Mouse (Mus musculus) layer of hippocampus, postnatal 25 days (tissue): ENCODE data around the gene Fbxl7. TPM values are rescaled to one million over a fixed set of nuclear protein-coding genes. Genes with fewer than 3 reads are reported as not detected.
A peak's percentile ranks its signal among the peaks of the same experiment; 100 is the strongest.

ENCODE experiments used
- DNase-seq, 2 experiments: peaks; one replicate each; pipeline ENCODE4 v3.0.0; 2022; ENCODE audit warnings: mixed read lengths in 2 of 2, low spot score in 1 of 2; ENCODE audit errors: extremely low spot score in 1 of 2
- total RNA-seq, 2 experiments: library from RNA; stranded (reverse); gene quantifications; 2 replicates each; pipeline ENCODE4 v1.2.3; 2021

The Fbxl7 gene
- total RNA-seq, 2 experiments from 2014 or later, result 6.0 to 9.1 TPM

DNA sequence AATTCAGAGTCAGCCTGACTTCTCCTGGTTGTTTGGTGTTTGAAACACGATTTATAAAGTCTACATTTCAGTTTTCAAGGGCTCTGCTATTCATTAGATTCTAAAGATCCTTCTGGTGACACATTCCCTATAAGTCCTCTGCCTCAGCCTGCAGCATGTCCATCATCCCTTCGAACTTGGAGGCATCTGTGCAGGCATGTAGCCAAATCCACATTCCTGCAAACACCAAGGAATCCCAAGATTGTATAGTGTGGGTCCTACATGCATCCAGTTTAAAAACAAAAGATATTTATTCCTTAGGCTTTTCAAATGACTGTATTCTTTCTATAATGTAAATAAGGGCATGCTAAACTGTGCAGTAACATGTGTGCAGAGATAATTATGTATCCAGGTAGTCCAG lies 190.4 kb downstream of the Fbxl7 start:
- no peak for DNase-seq

DNA sequence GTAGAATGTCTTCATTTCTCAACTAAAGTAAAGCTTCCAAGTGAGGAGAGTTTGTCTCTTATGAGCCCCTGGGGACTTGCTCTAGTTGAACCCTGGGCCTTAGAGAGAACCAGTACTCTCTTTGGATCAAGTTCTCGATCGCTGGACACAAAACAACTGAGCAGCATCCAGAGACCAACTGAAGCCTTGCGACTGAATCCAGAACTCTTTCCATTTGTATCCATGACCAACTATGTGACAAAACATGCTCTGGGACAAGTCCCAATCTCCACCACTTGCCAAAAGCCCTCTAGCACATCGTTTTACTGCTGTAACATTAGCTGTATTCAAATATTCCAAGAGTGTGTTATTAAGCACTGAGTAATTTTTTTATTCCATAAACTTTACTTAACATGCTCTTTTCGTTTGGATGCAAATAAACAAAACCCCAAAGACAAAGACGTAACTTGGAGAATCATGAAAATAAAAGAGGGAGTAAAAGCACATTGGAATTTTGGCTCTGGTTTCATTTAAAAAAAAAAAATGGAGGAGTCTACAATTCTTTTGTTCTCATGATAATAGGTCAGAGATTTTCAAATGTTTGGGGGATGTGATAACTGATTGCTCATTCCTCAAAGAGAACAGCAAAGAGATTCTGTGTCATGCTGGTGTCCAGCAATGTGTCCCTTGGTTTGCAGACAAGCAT lies 192.1 kb downstream of the Fbxl7 start:
- DNase-seq, result no peak

DNA sequence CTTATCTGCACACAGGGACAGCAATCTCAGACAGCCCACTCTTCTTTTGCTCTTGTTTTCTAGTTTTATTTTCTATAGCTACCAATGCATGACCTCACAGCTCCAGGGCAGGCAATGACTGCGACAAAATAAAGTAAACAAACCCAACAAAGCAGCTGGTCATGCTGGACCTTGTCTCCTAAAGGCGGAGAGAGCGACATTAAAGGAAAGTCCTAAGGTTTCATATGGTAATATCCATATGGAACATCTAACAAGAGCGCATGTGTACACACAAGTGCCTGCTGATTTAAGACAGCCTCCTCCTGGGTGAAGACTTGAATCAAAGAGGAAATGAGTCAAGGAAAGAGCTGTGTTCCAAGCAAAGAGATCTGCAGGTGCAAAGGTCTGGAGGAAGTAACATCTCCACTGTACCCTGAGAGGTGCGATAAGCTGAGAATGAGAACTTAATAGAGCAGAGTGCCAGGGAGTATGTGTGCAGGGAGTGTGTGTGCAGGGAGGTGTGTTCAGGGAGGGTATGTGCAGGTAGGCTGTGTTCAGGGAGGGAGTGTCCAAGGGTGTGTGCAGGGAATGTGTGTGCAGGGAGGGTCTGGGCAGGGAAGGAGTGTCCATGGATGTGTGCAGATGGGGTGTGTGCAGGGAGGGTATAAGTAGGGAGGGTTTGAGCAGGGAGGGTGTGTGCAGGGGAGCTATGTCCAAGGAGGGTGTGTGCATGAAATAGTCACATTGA lies 193.3 kb downstream of the Fbxl7 start:
- no peak for DNase-seq

DNA sequence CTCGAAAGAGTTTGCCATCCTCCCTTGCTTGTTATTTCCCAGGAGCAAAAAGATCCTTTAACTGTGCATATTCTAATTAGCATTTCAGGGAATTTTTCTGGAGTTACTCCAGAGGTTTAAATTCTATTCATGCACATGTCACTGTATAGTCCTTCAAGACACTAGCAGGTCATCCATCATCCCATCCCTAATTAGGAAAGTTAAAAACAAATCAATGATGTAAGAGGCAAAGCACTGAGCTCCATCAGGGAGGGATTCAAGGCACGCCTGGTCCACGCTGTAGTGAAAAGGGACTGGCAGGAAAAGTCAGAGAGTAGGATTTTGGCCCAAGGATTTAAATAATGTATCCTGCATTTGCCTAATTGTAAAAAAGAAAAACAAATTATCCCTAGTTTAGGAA lies 202.3 kb downstream of the Fbxl7 start:
- DNase-seq, result no peak

DNA sequence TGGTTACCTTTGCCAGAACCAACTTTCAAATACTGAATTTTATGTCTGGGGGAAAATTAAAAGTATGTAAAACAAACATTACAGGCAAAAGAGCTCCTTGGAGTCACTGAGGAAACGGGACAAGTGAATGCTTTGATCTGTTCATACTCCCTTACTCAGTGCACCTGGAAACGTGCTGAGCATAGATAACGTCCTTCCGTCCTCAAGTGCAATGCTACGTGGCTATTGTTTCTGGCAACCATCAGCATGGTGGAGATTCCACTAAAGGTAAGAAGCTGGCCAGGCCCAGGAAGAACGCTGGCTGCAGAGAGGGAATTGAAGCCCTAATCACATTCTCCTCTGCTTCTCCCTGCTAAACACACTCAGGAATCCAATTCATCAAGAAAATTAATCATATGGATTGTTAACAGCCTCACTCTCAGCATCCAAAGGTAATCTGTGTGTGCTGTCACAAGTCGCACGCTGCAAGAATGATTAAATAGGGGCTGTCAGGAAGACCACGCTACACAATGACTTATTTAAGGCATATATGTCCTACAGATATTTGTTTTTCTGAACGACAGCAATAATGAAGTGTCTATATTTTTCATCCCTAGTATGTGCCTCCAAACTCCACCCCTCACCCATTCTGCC lies 206.8 kb downstream of the Fbxl7 start:
- DNase-seq, result no peak

DNA sequence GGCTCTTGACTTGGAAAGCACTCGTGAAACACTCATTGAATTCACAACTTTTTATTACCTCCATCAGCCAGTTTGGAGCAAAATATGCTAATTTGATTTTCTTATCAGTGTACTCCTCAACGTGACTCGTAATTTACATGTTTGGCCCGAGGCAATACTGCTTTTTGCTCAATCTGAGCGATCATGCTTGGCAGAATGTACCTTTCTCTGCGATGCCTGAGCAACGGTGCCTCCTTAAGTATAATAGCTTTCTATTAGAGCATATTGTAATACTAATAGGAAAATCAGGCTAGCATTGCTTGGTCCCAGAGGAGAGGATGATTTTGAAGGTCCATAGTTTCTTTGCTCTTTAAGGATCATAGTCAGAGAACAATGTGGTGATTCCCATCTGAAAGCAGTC lies 207.7 kb downstream of the Fbxl7 start:
- no peak for DNase-seq

DNA sequence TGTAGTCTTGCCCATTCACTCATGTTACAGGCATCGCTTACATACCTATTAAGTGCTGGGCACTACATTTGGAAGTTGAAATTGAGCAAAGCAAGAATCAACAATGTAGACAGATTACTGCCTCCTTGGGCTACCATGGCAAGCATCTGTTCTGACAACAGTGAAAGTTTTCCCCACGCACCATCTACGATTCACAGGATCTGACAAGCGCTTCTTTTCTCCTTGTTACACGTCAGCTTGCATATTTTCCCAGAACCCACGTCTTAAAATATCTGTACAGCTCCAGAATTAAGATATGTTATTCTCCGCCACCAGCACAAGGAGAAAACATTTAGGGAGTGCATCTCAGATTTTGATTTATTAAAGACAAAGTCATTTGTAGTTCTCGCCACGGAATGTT lies 213.1 kb downstream of the Fbxl7 start:
- no peak for DNase-seq

DNA sequence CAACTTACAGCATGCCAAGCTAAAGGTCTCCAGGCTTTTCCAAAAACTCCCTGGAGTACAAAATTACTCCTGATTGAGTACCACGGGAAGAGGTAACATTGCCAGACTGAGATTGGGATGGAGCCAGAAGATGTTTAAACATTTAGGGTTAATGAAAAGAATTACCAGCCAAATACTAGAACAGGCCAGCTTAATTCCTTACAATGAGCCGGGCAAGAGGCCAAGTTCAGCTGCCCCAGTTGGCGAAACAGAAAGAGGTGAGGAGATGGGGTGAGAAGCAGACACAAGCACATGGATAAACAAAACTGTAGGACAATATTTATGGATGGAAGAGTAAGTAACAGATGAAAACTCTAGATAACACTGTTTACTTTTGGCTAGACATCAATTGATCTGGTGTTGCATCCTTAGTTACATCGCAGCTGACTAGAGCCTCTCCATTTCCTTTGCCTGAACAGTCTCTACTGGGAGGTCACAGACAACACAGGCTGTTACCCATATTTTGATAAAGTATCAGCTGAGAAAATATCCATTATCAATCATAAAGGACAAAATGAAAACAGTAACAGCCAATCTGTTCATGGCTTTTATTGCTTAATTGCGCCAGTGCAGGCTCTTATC lies 222.0 kb downstream of the Fbxl7 start:
- peak in 1 of 2 experiments; percentile 31 for DNase-seq

DNA sequence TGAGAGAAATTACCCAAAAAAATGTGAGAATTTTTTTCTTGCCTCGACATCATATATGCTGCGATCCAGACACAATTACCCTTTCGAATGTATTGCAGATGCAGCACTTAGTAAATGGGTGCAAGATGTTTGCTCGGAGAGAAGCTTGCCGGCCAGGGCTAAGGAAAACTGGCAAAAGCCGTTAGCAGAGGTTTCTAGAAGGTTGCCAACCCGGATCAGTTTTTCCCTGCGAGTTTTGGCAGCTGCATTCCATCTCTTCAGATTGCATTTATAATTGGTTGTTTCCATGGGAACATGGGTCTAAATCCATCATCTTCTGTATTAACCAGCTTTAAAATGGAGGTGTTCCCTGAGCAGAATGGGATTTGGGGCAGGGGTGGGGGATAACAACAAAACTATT lies 240.4 kb downstream of the Fbxl7 start:
- peak; percentile 14 to 18 for DNase-seq

DNA sequence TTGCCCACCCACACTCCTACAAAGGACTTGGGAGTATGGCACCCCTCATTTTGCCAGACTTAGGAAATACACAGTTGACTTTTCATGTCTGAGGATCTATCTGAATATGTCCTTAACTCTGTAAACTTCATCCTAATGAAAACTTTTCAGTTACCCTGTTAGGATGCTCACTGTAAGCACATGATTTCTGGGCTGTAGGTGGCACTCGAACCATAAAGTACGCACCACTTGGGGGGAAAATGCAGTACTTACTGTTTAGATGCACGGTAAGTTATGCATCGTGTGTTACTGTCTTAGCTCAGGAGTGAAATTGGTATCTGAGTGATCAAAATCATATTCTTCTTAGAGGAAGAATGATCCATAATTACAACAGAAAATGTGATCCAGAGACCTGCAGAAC lies 252.8 kb downstream of the Fbxl7 start:
- DNase-seq, result peak in 1 of 2 experiments; percentile 12

DNA sequence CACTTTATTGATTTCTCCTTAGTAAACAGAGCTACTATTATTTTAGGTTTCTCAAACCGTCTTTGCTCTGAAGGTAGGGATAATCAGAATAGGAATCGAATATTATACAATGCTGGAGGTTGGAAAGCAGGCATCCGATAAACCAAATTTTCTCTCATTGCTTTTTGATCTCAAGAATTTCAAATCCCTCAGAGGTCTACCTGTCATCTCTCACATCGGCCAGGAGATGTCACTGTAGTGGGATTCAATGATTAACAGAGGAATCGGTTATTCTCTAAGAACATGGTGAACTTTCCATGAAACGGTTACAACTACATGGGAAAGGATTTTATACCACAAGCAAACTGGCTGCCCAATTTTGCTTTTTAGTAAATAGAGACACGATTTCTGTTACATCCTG lies 255.7 kb downstream of the Fbxl7 start:
- no peak for DNase-seq

DNA sequence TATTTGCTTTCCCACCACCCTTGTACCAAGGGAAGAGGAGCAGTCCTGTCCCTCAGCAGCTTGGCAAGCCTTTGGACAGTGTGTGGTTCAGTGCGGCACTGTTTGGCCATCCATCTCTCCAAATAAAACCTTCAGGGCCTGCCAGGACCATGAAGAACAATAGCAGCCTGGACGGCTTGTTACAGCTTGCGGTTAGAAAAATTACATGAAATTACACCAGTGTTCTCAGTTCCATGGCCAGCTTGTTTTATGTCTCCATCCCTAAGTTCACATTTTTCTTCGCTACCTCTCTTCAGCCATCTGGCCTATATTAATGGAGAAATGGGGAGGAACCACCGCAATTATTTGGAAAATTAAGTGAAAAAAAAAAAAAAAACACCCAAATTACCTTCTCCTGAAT lies 259.8 kb downstream of the Fbxl7 start:
- no peak for DNase-seq

DNA sequence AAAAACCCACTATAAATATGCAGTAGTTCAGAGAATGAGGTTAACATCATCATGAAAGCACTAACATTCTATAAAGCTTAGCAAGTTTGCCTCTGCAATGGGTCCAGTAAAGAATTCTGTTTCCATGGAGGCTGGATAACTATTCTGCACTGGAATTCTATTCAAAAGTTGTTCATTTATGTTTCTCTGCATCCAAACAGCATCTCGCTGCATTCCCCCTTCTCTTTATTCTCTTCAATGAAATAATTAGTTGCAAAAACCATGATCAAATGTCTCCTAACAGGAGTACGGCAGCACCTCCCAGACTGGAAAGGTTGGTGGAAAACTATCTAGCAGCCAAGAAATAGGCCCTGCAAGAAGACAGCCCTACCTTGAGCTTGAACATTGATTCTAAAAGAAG lies 267.2 kb downstream of the Fbxl7 start:
- no peak for DNase-seq

DNA sequence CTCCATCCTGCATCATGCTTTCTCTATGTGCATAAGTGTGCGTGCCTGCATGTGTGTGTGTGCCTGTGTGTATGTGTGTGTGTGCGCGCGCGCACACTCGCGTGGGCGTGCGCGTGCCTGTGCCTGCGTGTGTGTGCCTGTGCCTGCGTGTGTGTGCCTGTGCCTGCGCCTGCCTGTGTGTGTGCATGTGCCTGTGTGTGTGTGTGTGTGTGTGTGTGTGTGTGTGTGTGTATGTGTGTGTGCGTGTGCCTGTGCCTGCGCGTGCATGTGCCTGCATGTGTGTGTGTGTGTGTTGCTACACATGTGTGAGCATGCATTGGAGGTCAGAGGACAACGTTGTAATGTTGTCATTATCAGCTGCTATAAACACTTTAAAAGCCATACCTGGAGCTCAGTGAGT lies 272.1 kb downstream of the Fbxl7 start:
- DNase-seq, result no peak

DNA sequence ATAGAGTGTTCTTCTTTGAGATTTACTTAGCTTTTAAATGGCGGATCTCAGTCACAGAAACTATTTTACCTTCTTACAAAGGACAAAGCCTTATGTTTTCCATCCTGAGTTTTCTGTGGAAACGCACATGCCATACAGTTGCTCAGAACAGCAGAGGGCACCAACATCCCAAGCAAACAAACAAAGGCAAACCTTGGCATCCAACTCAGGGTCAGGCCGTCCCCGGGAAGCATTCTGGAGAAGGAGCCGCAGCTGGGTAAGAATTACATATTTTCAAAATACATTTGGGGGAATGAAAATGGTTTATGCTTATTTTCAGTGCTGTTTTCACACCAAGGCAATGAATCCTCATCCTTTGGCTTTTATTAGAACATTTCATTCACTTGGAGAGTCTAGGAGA lies 275.1 kb downstream of the Fbxl7 start:
- peak in 1 of 2 experiments; percentile 50 for DNase-seq

DNA sequence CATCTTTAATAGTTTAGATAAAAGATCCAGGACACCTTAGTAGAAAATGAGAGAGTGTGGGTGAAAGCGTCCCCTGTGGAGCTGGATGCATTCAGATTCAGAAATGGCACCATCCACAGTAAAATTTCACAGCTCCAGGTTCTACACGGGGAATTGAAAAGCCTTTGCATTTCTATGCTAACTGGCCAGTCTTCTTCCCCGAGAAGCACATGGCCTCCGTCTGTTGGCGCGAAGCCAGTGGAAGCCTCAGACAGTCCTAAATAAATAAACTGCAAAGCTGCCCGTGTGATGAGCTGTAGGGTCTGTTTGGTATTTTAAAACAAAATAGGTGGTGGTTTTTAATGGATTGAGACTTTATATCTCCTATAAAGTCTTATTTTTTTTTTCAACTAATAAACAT lies 276.2 kb downstream of the Fbxl7 start:
- DNase-seq, result peak in 1 of 2 experiments; percentile 10

DNA sequence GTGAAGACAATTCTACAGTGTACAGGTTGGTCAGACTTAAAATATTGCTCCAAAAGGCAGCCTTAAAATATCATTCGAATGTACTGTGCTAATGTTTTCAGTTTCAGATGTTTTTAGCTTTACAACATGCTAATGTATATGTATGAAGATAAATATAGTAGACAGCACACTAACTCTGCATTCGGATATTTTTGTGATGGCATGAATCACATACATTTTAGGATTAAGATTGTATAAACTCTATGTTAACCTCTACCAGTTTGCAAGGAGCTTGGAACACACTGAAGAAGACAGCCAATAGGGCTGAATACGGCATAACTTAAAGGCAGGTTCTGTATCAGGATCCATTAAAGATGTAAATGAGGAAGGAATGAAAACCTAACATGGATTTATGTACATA lies 299.1 kb downstream of the Fbxl7 start:
- no peak for DNase-seq

DNA sequence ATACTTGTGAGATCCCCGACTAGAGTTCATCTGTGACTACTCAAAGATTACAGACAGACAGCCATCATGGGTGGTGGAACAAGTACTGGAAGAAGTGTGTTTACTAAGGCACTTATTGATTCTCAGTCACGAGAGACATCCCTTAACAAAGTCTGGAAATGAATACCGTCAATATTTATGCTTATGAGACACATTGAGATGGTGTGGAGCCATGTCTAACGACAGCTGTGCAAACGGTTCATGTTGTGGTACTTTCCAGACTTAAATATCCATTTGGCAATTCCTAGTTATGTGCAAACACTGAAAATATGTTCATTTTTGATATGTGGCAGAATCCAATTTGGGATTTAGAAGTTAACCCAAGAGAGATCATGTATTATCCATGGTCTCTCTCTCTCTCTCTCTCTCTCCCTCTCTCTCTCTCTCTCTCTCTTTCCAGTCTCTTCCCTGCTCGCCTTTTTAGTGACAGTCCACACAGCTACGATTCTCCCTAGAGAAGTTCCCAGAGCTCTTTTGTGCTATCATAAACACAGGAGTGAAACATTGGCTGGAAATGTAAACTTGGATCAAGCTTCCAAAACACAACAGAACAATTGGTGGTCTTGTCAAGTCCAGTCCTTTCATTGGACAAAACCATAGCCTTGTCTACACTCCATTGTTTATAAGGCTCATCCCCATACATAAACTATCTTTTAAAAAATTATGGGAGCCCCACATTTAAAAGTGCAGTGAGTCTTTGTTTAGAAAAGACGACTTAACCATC lies 315.3 kb downstream of the Fbxl7 start:
- no peak for DNase-seq

DNA sequence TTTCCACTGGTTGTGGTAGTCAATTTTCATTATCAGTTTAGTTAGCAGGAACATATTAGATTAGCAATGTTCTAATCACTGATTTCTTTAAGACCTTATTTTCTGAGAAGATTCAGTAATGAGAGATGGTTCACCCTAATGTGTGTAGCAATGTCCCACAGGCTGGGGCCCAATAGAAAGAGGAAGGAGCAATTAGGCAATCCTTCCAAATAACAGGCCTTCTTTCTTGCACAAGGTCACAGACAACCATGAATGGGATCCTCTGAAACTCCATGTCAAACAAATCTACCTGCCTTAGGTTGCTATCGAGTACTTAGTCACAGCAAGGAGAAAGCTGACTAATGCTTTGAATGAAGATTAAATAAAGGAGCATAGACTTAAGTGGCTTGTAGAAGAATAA lies 316.9 kb downstream of the Fbxl7 start:
- DNase-seq, result no peak

DNA sequence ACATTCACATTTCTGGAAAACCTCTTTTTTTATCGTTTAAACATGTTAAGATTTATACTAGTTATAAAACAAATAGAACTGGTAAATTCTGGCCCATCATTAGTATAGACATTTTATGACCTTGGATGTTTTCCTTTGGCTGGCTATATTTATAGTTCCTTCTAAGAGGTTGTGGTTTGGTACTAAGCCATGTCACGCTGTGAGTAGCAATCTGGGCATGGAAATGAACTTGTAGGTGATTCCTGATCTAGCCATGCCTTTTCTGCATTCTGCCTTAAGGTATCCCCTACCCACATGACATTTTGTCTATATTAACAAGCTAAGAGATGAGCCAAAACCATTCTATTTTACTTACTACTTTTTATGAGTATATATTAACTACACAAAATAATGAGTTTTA lies 329.3 kb downstream of the Fbxl7 start:
- no peak for DNase-seq

DNA sequence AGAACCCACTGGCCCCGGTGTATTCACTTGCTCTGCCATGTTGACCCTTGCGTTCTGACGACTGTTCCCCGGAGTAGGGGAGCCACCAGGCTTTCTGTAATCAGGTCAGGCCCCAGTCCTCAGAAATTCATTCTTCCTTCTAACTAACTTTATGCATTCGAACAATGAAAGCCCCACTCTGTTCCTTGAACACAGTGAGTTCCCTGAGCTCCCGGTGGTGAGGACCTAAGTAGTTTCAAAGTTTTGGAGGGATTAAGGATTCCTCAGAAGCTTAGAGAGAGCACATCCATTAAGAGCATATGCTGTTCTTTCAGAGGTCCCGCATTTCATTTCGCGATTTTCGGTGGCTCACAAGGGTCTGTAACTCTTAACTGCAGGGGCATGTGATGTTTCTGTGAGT lies 341.8 kb downstream of the Fbxl7 start:
- DNase-seq, result no peak
